Comparison of ENCODE assay signal across 10 mouse cellular contexts in the genomic region with DNA sequence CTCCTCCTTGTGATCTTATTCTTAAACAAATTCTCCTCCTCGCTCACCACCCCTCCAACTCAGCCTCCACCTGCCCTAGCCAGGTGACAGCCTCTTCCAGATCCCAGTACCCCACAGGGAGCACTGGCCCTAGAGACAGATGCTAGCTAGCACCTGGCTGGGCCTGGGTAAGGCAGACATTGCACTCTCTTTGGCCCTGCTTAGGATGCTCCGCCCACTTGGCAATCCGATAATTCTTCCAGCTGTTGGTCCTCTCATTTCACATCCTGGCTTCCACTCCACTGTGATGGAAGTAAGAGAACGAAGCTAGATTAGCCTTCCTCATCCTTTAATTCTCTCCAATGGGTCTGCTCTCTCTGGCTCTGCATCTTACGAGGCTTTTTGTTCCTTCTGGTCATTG.
DNase-seq lines count a peak whose midpoint lies in the region; ATAC-seq and TF ChIP-seq lines count a peak whose summit lies in the region.
"Had no signal": no experiment of that assay in that cellular context is flagged by ENCODE, and none has a peak within 500 bp of the region (broad histone marks: within the 10 kb centered on the region; RNA-seq: fewer than 3 reads in every experiment).

No protein-coding gene starts in this region.

- no peak for TF ChIP-seq CTCF in hindbrain, postnatal 0 days (IDR thresholded peaks at IDR 0.05; ENCODE audit: low read depth)

- no peaks in the 10 kb centered on the region for H3K9me3 ChIP-seq in intestine, embryonic 14.5 days (ENCODE audit: control insufficient read depth, low read length)
- no peaks in the 10 kb centered on the region for H3K9me3 ChIP-seq in intestine, embryonic 15.5 days
- no peaks in the 10 kb centered on the region for H3K9me3 ChIP-seq in hindbrain, postnatal 0 days (ENCODE audit: low read length)
- H3K9me3 ChIP-seq in midbrain, embryonic 16.5 days (replicated peaks; ENCODE audit: control insufficient read depth, low read length, poor library complexity, severe bottlenecking) = no peaks in the 10 kb centered on the region
- H3K9me3 ChIP-seq: stomach, embryonic 15.5 days had no signal

- H3K36me3 ChIP-seq in intestine, embryonic 14.5 days (ENCODE audit: control insufficient read depth, insufficient read depth, low read length) = no peaks in the 10 kb centered on the region
- no peaks in the 10 kb centered on the region for H3K36me3 ChIP-seq in intestine, embryonic 15.5 days
- H3K36me3 ChIP-seq in hindbrain, postnatal 0 days (ENCODE audit: insufficient read depth, low read length) = no peaks in the 10 kb centered on the region
- H3K36me3 ChIP-seq in midbrain, embryonic 16.5 days (ENCODE audit: control insufficient read depth, insufficient read depth, low read length) = no peaks in the 10 kb centered on the region
- H3K36me3 ChIP-seq: stomach, embryonic 15.5 days had no signal

- intact Hi-C loops in gastrocnemius, postnatal 36 days (cut with DNase I) = no loop called here

- DNase-seq in intestine, embryonic 14.5 days (ENCODE audit: low spot score) = peak; percentile 59
- DNase-seq in gastrocnemius, postnatal 36 days = peak; percentile 17 to 27
- DNase-seq in hindbrain, postnatal 0 days (ENCODE audit: low spot score) = peak; percentile 9
- DNase-seq in adrenal gland, postnatal 25 days = no peak

- WGBS in intestine, embryonic 14.5 days = 32% methylated on average over 5 of the region's 5 CpGs
- WGBS in intestine, embryonic 15.5 days = 23% methylated on average over 5 of the region's 5 CpGs
- 35% methylated on average over 5 of the region's 5 CpGs for WGBS in hindbrain, postnatal 0 days
- WGBS in midbrain, embryonic 16.5 days = 23% methylated on average over 5 of the region's 5 CpGs

- no peak overlapping the region for H3K4me2 ChIP-seq in intestine, embryonic 14.5 days (ENCODE audit: low read length)
- no peak overlapping the region for H3K4me2 ChIP-seq in intestine, embryonic 15.5 days (replicated peaks)
- H3K4me2 ChIP-seq in hindbrain, postnatal 0 days (ENCODE audit: low read depth, low read length) = peak overlapping the region; percentile 39
- peak overlapping the region; percentile 32 for H3K4me2 ChIP-seq in midbrain, embryonic 16.5 days (ENCODE audit: low read length)
- H3K4me2 ChIP-seq: stomach, embryonic 15.5 days had no signal

- ATAC-seq in intestine, embryonic 14.5 days (replicated peaks; ENCODE audit: low FRiP score, low TSS enrichment, low read depth) = no peak
- no peak for ATAC-seq in intestine, embryonic 15.5 days
- ATAC-seq in hindbrain, postnatal 0 days = no peak
- ATAC-seq in midbrain, embryonic 16.5 days = no peak
- ATAC-seq in megakaryocyte, adult 5-6 weeks (ENCODE audit: poor library complexity, severe bottlenecking) = no peak
- ATAC-seq in activated CD4-positive, CD25-positive, alpha-beta regulatory T cell, adult 4 months = no peak

- H3K27me3 ChIP-seq in intestine, embryonic 14.5 days (replicated peaks; ENCODE audit: control insufficient read depth, insufficient read depth, low read length) = no peaks in the 10 kb centered on the region
- H3K27me3 ChIP-seq in intestine, embryonic 15.5 days (replicated peaks) = no peaks in the 10 kb centered on the region
- no peaks in the 10 kb centered on the region for H3K27me3 ChIP-seq in hindbrain, postnatal 0 days (ENCODE audit: insufficient read depth, low read length)
- H3K27me3 ChIP-seq in midbrain, embryonic 16.5 days (ENCODE audit: control insufficient read depth, insufficient read depth, low read depth, low read length) = no peaks in the 10 kb centered on the region
- H3K27me3 ChIP-seq: megakaryocyte, embryonic 14.5 days; stomach, embryonic 15.5 days had no signal

- peaks cover 23% of the 10 kb centered on the region for H3K4me1 ChIP-seq in intestine, embryonic 14.5 days (replicated peaks; ENCODE audit: control insufficient read depth, insufficient read depth, low read length)
- no peaks in the 10 kb centered on the region for H3K4me1 ChIP-seq in intestine, embryonic 15.5 days (replicated peaks)
- H3K4me1 ChIP-seq in hindbrain, postnatal 0 days (ENCODE audit: insufficient read depth, low read length) = no peaks in the 10 kb centered on the region
- H3K4me1 ChIP-seq in midbrain, embryonic 16.5 days (ENCODE audit: control insufficient read depth, insufficient read depth, low read length) = no peaks in the 10 kb centered on the region
- H3K4me1 ChIP-seq: megakaryocyte, embryonic 14.5 days had no signal

- H3K4me3 ChIP-seq in intestine, embryonic 14.5 days (ENCODE audit: low read depth, low read length) = no peak overlapping the region
- no peak overlapping the region for H3K4me3 ChIP-seq in intestine, embryonic 15.5 days (replicated peaks)
- H3K4me3 ChIP-seq in hindbrain, postnatal 0 days (ENCODE audit: low read length) = no peak overlapping the region
- no peak overlapping the region for H3K4me3 ChIP-seq in midbrain, embryonic 16.5 days (ENCODE audit: low read depth, low read length)
- H3K4me3 ChIP-seq: megakaryocyte, embryonic 14.5 days; stomach, embryonic 15.5 days had no signal

- H3K27ac ChIP-seq in intestine, embryonic 14.5 days (ENCODE audit: low read depth) = no peak overlapping the region
- no peak overlapping the region for H3K27ac ChIP-seq in intestine, embryonic 15.5 days
- H3K27ac ChIP-seq in hindbrain, postnatal 0 days = no peak overlapping the region
- no peak overlapping the region for H3K27ac ChIP-seq in midbrain, embryonic 16.5 days (ENCODE audit: low read length)
- H3K27ac ChIP-seq: stomach, embryonic 15.5 days had no signal

- no peak overlapping the region for H3K9ac ChIP-seq in intestine, embryonic 14.5 days (ENCODE audit: low read length)
- H3K9ac ChIP-seq in intestine, embryonic 15.5 days = no peak overlapping the region
- H3K9ac ChIP-seq in hindbrain, postnatal 0 days (replicated peaks; ENCODE audit: low read length) = no peak overlapping the region
- no peak overlapping the region for H3K9ac ChIP-seq in midbrain, embryonic 16.5 days (ENCODE audit: low read depth, low read length)
- H3K9ac ChIP-seq: stomach, embryonic 15.5 days had no signal

Comparison
In these comparisons a context has a peak if more than half of its experiments do, and no peak if none do; other contexts are left out.
1. H3K4me2 ChIP-seq: peak in hindbrain, postnatal 0 days (single experiment) and midbrain, embryonic 16.5 days (single experiment); none in intestine, embryonic 14.5 days (single experiment) and intestine, embryonic 15.5 days (single experiment).